Mouse (Mus musculus) mesoderm, embryonic 11.5 days (tissue): ENCODE results near the gene Smad6.

Experiments used
- DNase-seq: peaks from one replicate; pipeline ENCODE4 v3.0.0-alpha.2; 2012; ENCODE audit warnings: low read depth, low spot score

Gene Smad6

GRCm38 (mm10) chr9:63959933-63960828 is 61.7 kb downstream of the Smad6 start:
- DNase-seq, result peak; percentile 61

DNA sequence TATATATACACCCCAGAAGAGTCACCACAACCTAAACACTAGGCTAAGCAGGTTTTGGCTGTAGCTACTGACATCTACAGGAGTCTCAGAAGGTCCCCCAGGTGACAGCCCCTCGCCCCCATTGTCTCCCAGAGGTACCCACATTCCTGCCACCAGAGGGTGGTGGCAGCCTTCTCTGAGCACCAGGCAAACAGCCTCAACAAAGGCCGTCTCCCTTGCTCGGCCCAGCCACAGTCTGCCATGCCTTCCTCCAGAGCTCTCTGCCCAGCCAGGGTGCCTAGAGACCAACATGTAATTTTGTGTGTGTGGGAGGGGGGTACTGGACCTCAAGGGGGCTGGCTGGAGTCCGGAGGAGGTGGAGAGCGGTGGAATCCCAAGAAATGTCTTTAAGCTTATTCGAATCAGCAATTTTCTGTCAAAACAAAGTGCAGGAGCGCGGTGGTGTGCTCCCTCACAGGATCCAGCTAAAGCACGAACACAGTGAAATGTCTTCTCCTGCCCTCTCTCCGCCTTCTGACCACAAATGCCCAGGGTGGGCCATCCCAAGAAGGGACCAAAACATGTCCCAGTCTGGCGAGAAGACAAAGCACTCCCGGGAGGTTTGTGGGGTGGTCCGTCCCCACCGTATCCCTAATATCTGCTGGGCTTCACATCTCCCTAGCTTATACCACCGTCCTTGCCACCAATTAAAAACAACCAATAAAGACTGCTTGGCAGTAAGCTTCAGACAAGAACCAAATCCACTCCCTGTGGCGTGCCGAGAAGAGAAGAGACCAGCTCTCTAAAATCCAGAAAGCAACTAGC is 62.5 kb downstream of the Smad6 start:
- DNase-seq, result peak; percentile 89

DNA sequence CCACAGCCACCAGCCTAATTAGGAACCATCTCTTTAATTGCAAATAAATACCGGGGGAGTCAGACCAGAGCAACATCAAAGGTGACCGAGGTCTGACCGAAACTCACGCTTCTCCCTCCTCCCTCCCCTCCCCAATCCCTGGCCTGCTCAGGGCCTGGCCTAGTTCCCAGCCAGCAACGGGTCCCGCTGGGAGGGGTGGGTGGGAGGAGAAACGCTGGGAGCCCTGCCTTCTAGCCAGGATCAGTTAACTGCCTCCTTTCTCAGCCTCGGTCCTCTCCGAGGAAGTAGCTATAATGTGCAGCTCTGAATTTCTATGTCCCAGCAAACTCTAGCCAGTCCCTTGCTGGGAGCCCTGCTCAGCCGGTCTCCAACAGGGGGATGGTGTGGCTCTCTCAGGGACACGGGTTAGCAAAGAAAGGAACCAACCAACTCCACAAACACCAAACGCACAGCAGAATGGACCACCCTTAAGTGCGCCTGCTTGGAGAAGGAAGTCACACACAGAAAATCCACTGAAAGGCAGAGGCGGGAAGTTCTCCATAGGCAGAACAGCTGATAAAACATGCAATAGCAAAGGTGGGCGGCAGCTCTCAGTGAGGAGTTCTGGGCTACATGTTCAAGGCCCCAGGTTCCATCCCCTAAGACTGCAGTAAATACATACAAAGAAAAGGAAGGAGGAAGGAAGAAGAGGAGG is 63.4 kb downstream of the Smad6 start:
- no peak for DNase-seq

DNA sequence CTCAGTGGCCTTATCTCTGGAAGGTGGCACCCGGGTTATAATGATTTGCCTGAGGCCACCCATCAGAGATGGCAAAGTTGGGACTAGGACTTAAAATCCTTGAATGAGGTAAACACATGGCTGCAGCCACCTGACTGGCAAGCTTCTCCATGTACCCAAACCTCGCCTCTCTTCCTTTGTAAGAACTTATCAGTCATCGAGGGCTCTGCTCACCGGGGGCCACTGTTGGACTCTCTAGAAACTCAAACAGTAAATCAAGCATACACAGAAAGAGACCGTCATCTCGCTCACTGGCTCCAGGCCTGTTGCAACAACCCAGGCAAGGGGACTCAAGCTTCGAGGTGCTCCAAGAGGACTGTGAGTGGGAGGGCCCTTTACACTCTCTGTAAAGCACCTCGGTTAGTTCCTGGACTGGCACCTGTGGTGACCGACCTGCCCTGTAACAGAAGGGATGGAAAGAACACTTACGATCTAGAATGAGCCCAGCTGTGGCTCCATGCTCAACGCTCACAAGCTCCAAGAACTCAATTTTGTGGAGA is 64.1 kb downstream of the Smad6 start:
- DNase-seq, result no peak

DNA sequence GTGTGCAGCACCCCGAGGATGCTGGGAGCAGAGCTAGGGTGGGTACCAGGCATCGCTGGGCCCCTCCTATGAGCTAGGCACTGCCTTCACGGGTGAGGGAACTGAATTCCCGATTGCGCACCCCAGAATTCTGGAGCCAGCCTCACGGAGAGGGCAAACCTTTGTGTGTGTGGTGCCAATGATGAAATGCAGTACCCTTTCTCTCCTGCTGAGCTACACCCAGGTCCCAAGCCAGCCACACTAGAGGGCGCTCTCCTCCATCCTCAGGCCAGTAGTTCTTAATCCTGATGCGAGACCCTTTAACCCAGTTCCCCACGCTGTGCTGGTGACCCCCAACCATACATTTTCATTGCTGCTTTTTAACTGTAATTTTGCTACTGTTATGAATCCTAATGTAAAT is 65.8 kb downstream of the Smad6 start:
- peak; percentile 84 for DNase-seq

DNA sequence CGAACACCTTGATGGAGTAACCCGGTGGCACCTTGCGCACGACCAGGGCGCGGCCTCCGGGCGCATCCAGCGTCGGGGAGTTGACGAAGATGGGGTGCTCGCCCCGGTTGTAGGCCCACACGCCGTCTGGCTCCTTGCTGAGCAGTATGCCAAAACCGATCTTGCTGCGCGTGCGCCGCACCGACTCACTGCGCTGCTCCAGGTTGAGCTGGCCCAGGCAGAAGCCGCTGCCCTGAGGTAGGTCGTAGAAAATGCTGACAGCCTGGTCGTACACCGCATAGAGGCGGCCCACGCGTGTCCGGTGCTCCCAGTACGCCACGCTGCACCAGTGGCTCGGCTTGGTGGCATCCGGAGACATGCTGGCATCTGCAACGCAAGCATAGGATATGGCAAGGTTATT is 68.2 kb downstream of the Smad6 start:
- no peak for DNase-seq

DNA sequence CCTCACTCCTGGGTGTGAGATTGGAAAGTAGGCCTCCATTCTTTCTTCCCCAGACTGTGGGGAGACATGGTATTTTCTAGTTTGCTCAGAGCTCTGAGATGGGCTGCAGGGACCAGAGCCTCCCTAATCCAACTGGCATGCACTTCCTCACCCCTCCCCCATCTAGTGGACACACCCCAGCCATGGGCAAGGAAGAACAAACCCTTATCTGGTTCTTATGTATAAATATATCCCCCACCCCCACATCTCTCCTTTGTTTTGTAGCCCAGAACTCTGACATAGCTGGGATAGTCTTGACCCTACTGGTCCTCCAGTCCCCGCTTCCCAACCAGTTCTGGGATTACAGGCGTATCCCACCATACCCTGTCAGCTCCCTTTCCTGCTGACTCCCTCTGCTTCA is 69.3 kb downstream of the Smad6 start:
- no peak for DNase-seq

GRCm38 (mm10) chr9:63950357-63950756 is 71.5 kb downstream of the Smad6 start:
- DNase-seq, result no peak

DNA sequence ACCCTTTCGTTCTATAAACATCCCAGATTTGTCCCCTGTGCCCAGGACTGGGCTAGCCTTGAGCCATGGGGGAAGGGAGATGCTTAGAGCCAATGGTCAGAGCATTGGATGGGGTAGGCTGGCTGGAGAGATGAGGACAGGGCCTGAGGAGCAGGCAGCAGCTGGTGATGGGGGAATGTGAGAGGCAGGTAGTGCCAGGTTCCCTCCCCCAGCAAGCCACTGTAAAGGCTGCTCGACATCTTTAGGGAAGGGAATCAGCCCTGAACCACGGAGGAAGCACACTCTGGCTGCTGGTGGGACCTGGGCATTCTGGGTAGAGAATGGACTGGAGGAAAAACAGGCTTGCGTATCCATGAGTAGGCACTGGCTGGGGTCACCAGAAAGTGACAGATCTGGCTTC is 72.5 kb downstream of the Smad6 start:
- DNase-seq, result no peak

GRCm38 (mm10) chr9:63942608-63942982 is 79.3 kb downstream of the Smad6 start:
- DNase-seq, result no peak

DNA sequence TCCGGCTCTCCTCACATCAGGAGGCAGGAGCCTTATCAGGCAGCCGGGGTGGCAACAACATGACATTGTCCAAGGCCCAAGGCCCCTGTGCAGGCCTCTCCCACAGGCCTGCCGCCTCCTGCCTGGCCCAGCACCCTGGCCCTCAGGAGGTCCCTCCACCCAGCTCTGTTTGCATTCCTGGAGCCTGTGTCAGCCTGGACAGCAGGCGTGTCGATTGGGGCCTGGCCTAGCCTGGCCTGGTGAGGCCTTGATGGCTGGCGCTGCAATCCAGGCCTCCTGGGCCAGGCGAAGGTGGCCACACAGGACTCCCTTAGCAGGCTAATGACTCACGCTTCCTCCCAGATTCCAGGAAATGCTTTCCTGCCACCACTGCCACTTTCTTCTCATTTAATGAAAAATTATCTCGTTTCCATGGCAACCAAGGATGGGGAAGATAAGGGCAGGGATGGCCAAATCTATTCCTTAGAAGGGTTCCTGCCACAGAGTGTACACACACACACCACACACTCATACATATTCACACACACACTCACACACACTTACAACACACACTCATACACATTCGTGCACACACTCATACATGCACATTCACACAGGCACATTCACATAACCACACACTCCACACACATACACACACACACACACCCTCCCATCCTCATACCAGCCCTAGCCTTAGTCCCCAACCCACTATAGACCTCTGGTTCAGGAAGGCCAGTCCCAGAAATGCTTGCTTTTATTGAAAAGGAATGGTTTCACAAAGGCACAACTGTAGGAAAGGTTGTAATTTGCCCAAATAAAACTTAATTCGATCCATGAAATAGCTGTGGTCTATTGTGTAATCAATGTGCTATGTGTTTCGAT is 79.9 kb downstream of the Smad6 start:
- no peak for DNase-seq

DNA sequence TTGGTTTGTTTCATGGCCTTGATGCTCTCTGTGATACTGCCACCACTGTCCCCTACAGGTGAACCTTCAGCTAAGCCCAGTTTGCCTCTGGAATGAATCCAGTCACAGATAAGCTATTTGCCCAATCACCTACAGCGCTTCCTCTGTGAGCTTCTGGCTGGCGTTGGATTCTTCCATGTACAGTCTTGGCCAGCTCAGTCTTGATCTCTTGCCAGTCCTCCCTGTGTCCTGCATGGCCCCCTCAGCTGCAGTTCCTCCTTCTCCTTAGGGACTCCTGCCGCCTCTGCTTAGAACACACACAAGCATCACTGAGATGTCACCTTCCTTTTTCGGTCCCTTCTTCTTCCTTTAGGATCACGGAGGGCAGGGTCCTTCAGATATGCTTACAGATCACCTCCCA is 85.6 kb downstream of the Smad6 start:
- DNase-seq, result no peak

GRCm38 (mm10) chr9:63933068-63933467 is 88.8 kb downstream of the Smad6 start:
- DNase-seq, result no peak

GRCm38 (mm10) chr9:63927340-63928049 is 94.4 kb downstream of the Smad6 start:
- DNase-seq, result peak; percentile 64

GRCm38 (mm10) chr9:63926377-63926776 is 95.5 kb downstream of the Smad6 start:
- no peak for DNase-seq

- DNase-seq, result no peak
Observed at GRCm38 (mm10) chr9:63923190-63923717, 98.6 kb downstream of the Smad6 start.

GRCm38 (mm10) chr9:63919708-63920107 is 102.2 kb downstream of the Smad6 start:
- DNase-seq, result no peak

DNA sequence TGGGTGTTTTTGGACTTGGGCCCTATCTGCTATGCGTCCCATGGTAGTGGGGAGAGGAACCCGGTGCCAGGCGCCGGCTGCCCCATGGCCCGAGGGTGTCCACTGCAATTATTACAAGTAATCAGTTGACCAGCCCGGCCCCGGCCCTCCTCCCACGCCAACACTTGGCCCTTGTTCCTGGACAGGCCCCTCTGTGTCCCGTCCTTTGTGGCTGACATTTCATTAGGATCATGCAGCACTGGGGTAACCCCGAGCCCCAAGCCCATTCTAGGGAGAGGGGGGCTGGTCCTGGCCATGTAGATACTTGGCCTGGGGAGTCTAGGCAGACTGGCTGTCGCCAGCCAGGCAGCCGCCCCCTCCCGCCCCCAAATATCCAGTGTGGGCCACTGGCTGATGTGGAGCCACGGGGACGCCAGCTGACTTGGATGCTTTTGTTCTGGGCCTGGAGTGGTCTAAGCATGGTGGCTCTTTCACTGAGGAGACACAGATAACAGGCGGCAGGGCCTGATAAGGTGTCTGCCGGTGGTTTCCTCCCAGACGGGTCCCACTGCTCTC is 102.8 kb downstream of the Smad6 start:
- DNase-seq, result no peak

GRCm38 (mm10) chr9:63918245-63918644 is 103.6 kb downstream of the Smad6 start:
- peak; percentile 82 for DNase-seq

- no peak for DNase-seq
Observed at GRCm38 (mm10) chr9:63916441-63916840, 105.4 kb downstream of the Smad6 start.
